Mouse (Mus musculus): ENCODE data around the gene Lrrk1.
A peak's percentile ranks its signal among the peaks of the same experiment; 100 is the strongest.

The Lrrk1 gene

DNA sequence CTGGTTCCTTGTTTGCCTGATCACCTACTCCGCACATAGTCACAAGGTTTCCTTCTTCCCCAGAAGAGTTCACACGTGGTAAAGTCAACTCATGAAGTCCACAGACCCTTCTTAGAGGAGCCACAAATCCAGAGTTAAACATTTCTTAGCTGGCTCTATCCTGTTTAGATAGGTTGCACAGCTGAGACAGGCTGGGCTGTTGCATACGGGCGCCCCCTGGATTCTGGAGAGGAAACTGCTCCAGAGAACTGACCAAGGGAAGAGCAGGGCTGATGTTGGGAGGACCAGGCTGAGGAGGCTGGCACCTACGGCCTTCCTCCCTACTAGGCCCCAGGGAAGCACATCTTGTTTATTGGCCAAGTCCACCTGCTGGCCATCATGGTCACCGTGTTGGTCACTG, 138.1 kb downstream of the Lrrk1 start:
- peak; percentile 83 for DNase-seq (ENCODE audit: low read depth)

DNA sequence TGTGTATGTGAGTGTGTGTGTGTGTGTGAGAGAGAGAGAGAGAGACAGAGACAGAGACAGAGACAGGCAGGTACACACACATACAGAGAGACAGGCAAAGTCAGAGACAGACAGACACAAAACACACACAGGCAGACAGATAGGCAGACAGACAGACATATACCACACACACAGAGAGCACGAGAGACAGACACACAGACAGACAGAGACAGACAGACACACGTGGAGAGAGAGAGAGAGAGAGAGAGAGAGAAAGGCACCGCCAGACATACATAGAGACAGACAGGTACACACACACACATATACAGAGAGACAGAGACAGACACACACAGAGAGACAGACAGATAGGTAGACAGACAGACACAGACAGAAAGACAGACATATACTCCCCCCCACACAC, 138.7 kb downstream of the Lrrk1 start:
- DNase-seq (ENCODE audit: low read depth): no peak

DNA sequence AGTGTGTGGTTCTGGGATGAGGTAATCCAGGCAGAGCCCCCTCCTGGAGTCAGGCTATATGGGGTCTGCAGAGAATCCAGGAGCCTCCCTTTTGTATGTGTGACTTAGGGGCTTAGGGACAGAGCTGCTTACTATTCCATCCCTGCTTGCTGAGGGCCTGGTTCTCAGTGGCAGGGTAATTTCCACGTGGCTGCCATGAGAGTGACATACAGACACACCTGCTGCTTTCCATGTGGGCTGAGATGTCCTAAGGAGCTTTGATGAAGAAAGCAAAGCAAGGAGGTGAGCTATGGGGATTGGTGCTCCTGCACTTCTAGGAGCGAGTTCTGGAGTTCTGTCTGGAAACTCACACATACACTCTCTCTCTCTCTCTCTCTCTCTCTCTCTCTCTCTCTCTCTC, 139.1 kb downstream of the Lrrk1 start:
- DNase-seq (ENCODE audit: low read depth): no peak

DNA sequence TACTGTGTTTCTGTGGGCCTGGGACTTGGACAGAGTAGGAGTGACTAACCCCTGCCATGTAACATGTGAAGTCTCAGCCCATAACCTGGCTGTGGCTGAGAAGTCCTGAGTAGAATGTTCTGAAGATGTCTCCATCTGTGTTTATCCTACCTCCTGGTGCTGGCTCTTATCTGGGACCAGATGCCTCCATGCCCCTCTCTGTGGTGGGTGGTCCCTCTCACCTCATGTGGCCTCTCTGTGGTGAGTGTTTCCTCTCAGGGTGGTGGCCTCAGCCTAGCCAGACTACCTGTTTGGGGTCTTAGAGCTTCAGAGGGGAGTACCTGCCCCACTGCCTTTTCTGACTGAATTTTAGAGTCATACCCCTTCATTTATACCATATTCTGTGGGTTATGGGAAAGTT, 139.9 kb downstream of the Lrrk1 start:
- DNase-seq (ENCODE audit: low read depth): no peak

DNA sequence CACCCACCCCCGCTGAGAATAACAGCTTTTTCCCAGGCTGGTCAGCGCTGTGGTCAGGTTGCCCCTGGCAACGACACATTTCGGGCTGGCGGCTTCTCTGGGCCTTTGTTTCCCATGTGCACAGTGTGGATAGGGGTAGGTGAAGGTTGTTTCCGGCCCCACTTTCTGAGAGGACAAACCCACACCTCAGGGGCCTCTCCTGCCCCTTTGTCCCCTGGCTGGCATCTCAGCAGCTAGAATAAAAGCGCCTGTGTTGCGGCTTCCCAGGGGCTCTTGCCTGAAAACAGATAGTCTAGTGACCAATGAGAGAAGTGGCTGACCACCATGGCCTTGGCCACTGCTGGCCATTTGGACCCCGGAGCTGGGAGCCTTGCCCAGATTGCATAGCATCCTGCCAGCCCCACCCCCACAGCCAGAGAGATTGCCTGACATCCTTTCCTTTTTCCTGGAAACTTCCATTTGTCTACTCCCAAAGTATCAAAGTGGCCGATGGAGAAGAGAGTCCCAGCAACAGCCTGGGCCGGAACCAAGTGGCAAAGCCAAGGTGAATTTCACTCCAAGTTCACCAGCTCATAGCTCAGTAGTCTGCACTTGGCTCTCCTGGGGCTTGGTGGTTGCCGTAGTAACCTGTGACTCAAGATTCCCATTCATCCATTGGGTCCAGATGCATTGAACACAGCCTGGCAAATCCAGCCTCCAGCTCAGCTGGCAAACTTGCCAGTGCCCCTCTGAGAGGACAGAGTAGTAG, 140.7 kb downstream of the Lrrk1 start:
- DNase-seq (ENCODE audit: low read depth): no peak

DNA sequence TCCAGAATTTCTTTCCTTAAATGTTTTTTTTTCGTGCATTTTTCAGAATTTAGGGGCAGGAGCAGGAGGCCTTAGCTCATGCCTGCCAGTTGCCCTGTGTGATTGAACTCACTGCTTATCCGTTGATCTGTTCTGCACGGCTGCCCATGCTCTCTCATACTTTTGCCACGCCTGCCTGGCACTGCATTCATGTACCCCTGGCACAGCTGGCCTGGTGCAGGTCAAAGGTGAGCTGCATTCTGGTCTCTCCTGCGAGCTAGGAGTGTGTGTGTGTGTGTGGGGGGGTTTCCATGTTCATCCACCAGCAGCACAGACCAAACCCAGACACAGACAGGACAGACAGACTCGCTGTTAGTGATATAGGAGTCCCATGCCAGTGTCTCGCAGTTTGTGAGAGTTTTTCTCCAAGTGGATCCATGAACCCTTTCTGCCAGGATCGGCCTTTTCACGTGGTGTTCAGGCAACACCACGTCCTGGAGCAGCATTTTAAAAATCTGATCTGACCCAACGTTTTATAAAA, 141.4 kb downstream of the Lrrk1 start:
- DNase-seq (ENCODE audit: low read depth): no peak

DNA sequence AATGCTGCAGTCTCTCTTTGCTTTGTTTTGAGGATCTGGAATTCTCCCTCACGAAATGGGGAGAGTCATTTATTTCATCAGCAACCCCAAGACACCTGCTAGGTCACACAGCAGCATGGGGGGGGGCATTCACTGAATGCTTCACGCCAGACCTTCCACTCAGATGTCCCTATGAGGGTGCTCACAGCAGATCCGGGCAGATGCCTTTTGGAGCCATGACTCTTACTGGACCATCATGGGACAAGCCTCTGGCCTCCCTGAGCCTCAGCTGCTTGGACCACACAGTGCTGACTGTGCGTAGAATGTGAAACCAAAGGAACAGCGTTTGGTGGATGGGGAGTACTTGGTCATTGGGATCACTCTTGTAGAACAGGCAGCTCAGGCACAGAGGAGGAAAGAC, 142.5 kb downstream of the Lrrk1 start:
- DNase-seq (ENCODE audit: low read depth): no peak

DNA sequence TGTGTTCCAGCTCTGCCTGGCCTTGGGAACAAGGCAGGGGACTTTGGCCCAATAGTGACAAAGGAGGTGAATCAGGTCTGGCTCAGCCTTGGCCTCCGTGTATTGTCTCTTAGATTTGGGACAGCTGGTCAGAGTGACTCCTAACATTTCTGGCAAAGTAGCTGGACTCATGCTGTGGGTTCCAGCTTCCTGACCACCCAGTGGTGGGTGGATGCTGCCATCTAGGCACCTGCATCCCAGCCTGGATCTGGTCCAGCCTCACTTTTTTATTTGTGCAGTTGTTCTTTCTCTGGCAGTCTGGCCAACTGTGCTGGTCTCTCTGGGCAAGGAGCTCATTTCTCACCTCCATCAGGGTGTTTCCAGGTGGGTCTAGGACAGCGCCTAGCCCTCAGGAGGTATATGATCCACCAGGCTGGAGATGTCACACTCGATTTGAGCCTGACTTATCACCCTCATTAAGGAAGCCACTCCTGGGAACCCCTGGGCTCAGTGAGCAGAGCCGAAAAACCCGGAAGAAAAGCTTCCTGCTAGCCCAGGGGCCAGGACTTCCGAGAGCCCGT, 144.3 kb downstream of the Lrrk1 start:
- no peak for DNase-seq (ENCODE audit: low read depth)

DNA sequence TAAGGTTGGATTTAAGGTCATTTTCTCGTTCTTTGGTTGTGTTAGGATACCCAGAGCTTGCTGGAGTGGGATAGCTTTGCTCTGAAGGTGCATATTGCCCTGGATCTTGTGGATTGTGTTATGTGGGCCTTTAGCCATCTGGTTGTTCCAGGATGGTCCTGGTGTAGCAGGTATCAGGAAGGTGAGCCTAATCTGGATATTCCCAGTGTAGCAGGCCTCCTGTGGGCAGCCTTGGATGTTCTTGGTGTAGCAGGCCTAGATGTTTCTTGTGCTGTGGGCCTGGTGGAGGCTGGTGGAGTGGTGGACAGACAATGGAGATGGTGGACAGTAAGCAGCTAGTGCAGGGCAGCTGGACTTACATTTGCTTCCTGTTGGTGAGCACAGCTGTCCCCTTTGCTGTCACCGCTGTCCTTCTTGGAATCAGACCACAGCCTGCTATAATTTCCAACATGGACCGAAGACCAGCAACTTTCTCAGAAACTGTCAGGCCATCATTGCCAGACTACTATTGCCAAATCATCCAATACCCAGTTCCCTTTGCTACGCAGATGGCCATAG, 146.2 kb downstream of the Lrrk1 start:
- no peak for DNase-seq (ENCODE audit: low read depth)

DNA sequence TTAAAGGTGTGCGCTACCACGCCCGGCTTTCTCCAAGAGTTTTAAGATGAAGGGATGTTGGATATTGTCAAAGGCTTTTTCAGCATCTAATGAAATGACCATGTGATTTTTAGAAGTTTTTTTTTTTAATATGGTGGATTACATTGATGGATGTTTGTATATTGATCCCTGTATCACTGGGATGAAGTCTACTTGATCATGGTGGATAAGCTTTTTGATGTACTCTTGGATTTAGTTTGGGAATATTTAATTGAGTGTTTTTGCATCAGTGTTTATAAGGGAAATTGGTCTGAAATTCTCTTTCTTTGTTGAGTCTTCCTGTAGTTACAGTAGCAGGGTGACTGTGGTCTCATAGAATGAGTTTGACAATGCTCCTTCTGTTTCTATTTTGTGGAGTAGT, 150.0 kb downstream of the Lrrk1 start:
- DNase-seq (ENCODE audit: low read depth): no peak

DNA sequence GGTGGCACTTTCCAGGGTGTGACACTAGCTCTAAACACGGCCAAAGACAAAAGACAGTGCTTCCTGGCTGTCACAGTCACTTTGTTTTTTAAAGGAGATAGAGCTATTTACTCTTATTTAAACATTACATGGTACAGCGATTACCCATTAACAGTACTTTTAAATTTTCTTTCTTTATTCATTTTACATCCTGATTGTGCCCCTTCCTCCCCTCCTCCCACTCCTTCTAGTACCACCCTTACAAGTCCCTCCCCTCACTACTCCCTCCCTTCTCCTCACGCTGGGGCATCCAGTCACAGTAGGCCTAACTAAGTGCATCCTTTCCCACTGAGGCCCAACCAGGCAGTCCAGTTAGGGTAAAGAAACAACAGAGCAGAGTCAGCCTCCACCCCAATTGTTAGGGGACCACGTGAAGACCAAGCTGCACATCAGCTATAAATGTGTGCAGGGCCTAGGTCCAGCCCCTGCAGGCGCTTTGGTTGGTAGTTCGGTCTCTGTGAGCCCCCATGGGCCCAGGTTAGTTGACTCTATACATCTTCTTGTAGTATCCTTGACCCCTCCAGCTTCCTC, 154.1 kb downstream of the Lrrk1 start:
- DNase-seq (ENCODE audit: low read depth): no peak

DNA sequence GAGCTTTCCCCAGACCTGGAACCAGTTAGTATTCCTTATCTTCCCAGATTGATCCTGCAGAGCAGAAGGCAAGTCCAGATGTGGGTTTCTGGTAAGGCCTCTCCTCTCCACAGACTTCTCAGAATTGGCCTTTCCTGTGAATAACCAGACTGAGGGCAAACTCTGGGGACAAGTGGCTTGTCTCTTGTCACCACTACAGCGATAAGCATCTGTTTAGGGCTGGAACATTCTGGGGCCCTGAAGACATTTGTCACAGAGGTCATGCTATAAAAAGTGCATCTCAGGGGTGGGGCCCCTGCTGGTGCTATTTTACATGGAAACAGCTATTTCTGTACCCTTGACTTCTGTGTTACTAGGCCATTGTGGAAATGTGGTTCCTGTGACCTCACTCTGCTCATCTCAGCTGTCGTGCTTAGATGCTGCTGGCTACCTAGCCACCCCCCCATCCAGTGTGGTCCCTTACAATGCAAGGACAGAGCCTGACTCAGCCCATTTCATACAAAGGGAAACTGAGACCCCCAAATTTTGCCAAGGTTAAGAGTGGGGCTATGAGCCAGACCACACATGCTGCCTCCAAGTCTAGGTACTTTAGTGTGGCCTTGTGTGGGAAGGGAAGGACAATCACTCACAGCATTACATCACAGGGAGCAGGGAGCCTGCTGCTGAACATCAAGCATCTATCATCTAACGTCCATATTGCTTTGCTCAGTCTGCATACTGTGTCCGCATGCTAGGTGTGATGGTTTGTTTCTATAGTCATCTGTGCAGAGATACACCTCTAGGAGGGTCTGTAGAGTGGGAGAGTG, 154.8 kb downstream of the Lrrk1 start:
- peak; percentile 84 for DNase-seq (ENCODE audit: low read depth)

DNA sequence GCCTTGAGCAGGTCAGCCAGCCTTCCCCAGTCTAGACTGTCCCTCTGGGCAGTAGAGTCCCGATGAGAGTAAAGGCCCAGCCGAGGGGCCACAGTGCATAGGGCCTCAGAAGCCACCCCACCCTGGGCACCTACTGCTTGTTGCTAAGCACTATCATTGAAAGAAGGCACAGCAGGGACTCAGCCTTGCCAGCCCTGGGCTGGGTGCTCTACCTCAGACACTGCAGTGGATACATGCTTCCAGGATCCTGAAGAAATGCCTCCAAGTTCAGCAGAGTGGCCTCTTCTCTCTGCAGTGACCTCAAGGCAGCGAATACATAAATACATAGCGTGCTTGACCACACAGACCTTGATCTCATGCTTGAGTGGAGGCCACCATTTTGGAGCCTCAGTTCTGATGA, 156.3 kb downstream of the Lrrk1 start:
- no peak for DNase-seq (ENCODE audit: low read depth)

DNA sequence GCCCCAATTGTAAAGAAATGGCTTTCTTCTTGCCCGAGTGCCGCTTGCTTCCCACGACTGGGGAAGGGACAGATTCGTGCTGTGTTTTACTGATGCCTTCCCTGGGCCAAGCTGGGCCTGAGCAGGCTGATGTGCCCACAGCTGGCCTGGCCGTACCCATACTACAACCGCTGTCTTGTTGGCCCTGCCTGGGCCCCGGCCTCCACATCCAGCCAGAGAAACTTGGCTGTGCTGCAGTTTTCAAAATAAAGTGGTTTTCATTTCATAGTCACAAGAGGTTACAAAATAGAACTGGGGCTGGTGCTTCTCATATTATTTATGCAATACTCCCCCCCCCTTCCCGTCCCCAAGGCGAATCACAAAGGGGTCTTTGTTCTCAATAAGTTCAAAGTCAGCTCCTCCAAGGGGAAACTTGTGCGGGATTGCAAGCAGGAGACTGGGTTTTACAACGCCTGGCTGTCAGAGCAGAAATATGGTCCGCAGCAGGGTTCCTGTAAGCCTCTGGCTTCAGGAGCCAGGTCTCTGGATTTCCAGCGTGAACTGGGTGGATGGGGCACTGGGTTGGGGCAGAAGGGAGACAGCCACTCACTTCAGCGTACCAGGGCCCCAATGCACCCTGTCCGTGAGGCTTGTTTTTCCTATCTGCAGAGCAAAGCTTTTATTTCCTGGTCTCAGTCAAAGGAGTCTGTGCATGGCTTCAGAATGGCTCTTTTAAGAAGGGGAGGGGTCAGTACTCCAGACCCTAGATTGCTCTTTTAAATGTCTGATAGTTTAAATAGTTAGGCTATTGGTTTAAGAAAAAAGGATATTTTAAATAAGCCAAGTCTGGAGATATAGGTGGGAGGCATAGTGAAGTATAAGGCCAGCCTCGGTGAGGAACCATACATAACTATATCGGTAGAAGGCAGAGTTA, 157.3 kb downstream of the Lrrk1 start:
- DNase-seq (ENCODE audit: low read depth): no peak

DNA sequence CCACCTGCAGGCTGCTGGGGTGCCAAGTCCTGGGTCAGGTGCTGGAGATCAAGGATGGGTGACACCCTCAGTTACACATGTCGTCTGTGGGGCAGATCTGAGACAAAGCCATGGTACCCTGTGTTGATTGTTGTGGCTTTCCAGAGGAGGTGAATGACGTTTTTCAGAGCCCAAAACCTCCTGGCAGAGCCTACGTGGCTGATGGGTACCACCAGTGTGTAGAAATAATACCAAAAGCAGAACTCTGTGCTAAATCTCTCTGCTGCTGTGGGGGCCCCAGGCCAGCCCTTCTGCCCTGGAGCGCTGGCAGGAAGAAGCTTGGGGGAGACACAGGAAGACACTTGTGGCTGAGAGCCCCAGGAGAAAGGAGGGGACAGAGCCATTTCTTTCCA, 157.9 kb downstream of the Lrrk1 start:
- peak; percentile 52 for DNase-seq (ENCODE audit: low read depth)

DNA sequence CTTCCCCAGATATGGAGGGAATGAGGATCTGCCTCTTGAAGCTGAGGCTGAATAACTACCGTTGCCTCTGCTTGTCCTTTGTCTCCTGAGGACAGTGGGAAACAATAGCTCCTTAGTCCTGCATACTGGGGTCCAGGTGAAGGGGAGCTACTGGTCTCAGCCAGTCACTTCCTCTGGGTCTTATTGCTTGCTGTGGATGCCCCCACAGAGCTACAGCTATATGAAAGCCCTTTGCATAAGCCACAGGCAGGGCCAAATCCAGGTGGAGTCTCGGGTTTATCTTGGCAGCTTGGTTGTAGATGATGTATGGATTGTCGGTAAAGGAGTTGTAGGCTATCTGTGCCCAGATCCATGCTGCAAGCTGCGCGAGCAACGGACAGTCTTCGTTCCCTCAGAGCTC, 158.7 kb downstream of the Lrrk1 start:
- no peak for DNase-seq (ENCODE audit: low read depth)

DNA sequence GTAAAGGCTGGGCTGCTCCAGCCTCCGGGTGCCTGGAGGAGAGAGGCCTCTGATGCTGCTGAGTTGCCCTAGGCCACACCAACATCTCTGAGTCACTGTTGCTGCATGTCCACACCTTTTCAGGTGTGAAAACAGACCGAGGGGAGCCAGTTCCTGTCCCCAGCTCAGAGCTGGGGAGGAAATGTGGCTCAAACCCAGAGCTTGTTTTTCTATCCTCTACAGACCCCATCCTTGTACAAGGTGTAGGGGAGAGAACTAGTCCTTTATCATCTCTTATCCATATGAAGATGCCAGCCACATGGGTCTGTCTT, 159.6 kb downstream of the Lrrk1 start:
- no peak for DNase-seq (ENCODE audit: low read depth)

DNA sequence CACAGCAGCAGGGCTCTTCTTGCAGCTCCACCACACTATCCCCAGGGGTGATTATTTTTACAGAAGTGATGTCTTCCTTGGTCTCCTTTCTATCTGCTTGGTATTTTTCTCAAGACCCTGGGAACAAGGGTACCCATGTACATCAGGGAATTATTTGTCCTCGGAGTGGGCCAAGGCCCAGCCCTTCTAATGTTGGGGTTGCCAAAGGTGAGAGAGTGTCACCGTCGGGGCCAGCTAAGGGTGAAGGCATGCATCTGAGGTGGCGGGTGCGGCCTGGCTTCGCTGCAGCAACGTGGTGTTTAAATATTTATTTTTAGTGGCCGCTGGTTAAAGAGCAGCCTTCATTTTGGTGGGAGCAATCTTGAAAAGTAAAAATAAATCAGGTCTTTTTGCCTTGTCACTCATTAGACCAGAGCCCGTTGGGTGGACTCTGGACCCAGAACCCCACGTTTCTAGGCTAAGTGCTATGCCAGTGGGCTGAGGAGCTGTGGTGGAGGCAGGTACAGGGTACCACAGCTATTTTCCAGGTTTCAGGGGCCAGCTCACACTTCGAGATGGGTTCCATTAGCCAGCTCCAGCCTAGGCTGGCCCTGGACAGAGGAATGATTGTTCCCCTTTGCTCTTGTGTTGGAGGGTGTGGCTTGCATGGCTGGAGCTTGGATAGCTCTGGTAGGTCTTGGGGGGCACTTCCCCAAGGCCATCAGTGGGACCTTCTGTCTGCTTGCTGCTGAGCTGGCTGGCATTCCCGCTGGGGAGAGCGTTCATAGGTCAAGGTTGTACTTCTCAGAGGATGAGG, 160.1 kb downstream of the Lrrk1 start:
- no peak for DNase-seq (ENCODE audit: low read depth)

DNA sequence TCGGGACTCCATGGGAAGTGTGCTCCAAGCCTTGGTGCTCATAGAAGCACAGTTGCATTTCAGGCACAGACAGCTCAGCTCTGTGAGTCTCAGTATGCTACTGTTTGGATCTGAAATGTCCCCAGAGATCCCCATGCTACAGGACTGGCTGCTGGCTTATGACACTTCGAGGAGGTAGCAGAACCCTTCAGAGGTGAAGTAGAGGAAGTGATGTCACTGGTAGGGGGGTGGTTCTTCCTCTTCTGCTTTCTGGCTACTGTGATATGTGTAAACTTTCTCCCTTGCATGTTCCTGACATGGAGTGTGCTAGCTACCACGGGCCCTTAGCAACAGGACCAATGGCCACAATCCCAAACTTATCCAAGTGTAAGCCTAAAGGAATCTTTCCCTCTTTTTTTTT, 162.3 kb downstream of the Lrrk1 start:
- DNase-seq (ENCODE audit: low read depth): peak; percentile 45

DNA sequence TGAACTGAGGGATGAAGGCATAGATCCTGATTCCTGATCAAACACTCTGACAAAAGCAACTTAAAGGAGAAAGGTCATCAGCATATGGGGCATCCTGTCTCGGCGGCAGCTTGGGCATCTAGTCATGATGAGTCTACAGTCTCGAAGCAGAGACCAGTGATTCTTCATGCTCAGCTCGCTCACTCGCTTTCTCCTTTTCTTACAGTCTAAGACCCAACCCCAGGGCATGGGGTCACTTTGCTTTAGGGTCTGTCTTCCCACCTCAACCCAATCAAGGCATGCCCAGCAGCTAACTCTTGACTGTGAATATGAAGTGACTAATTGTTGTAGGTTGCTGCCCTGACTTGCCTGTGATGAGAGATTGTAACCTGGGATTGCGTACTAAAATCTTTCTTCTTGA, 163.6 kb downstream of the Lrrk1 start:
- DNase-seq (ENCODE audit: low read depth): no peak

DNA sequence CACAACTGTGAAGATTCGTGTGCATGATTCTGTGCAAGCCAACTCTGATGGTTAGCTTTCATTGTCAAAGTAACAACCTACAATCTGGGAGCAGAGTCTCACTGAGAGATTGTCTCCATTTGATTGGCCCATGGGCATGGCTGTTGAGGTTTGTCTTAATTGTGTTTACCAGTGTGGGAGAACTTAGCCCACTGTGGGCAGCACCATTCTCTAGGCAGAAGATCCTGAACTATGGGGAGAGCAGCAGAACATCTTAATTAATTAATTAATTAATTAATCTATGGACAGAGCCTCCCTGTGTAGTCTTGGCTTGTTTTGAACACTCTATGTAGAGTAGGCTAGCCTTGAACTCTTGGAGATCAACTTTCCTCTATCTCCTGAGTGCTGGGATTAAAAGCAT, 164.4 kb downstream of the Lrrk1 start:
- DNase-seq (ENCODE audit: low read depth): no peak
